Mouse (Mus musculus): Measurements from ENCODE around the gene Flvcr2. TPM values are rescaled to one million over a fixed set of nuclear protein-coding genes. Genes with fewer than 3 reads are reported as not detected.

Flvcr2 gene
- polyA plus RNA-seq, 1 experiment from 2014 or later = 1.9 TPM

DNA sequence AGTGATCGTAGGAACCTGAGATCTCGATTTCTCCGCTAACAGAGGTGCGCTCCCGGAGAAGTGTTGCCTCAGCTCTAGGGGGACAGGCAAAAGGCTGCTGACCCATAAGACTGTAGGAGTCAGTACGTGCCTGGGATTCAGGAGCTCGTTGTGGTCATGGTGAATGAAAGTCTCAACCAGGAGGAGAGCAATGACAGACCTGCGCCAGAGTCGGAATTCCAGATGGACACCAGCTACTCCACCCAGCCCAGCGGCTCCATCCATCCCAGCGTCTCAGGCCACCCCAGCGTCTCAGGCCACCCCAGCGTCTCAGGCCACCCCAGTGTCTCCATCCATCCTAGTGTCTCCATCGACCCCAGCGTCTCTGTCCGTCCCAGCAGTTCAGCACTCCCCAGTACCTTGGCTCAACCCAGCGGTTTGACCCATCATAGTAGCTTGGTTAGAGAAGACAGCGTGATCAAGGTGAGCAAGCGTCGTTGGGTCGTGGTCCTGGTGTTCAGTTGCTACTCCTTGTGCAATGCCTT lies 419 bp downstream of the Flvcr2 start:
- H3K9ac ChIP-seq = peak overlapping the region; percentile 52
- H3K4me3 ChIP-seq = peak overlapping the region; percentile 42
- no peaks in the 10 kb centered on the region for H3K36me3 ChIP-seq
- 0 out of 2 replicates have a peak, but pooled peaks have one; percentile 7 for ATAC-seq (ENCODE audit: insufficient number of reproducible peaks, insufficient read depth, low FRiP score, low TSS enrichment)
- WGBS = 19% methylated on average over 21 of the region's 21 CpGs
- H3K4me1 ChIP-seq = no peaks in the 10 kb centered on the region
- no peaks in the 10 kb centered on the region for H3K9me3 ChIP-seq
- peaks cover 8% of the 10 kb centered on the region; the same call in 1 of the 2 replicates for H3K27me3 ChIP-seq
- peak overlapping the region; percentile 76 for H3K4me2 ChIP-seq (replicated peaks)
- H3K27ac ChIP-seq = no peak overlapping the region

DNA sequence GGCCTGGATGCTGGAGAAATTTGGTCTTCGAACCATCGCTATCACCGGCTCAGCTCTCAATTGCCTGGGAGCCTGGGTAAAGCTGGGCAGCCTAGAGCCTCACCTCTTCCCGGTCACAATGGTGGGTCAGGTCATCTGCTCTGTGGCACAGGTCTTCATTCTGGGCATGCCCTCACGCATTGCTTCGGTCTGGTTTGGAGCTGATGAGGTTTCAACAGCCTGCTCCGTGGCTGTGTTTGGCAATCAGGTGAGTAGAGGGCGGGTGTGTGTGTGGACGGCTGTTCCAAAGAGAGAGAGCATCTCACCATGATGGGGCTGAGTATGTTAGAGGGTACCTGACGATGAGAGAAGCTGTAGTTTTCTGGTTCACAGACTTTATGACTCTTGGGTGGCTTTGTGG lies 1.0 kb downstream of the Flvcr2 start:
- no peak overlapping the region for H3K4me3 ChIP-seq
- H3K4me1 ChIP-seq = no peaks in the 10 kb centered on the region
- H3K36me3 ChIP-seq = no peaks in the 10 kb centered on the region
- H3K27ac ChIP-seq = no peak overlapping the region
- no peak overlapping the region for H3K9ac ChIP-seq
- no peak for ATAC-seq (ENCODE audit: insufficient number of reproducible peaks, insufficient read depth, low FRiP score, low TSS enrichment)
- peak overlapping the region; percentile 76 for H3K4me2 ChIP-seq (replicated peaks)
- no peaks in the 10 kb centered on the region for H3K9me3 ChIP-seq
- peaks cover 8% of the 10 kb centered on the region; the same call in 1 of the 2 replicates for H3K27me3 ChIP-seq
- WGBS = 89% methylated on average over 10 of the region's 10 CpGs

GRCm38 (mm10) chr12:85749861-85750260 lies 3.5 kb downstream of the Flvcr2 start:
- H3K4me2 ChIP-seq (replicated peaks) = no peak overlapping the region
- peaks cover 8% of the 10 kb centered on the region; the same call in 1 of the 2 replicates for H3K27me3 ChIP-seq
- no peak overlapping the region for H3K27ac ChIP-seq
- H3K9me3 ChIP-seq = no peaks in the 10 kb centered on the region
- H3K4me3 ChIP-seq = no peak overlapping the region
- no peaks in the 10 kb centered on the region for H3K4me1 ChIP-seq
- ATAC-seq (ENCODE audit: insufficient number of reproducible peaks, insufficient read depth, low FRiP score, low TSS enrichment) = no peak
- H3K9ac ChIP-seq = no peak overlapping the region
- WGBS = 89% methylated on average over 9 of the region's 9 CpGs
- no peaks in the 10 kb centered on the region for H3K36me3 ChIP-seq

DNA sequence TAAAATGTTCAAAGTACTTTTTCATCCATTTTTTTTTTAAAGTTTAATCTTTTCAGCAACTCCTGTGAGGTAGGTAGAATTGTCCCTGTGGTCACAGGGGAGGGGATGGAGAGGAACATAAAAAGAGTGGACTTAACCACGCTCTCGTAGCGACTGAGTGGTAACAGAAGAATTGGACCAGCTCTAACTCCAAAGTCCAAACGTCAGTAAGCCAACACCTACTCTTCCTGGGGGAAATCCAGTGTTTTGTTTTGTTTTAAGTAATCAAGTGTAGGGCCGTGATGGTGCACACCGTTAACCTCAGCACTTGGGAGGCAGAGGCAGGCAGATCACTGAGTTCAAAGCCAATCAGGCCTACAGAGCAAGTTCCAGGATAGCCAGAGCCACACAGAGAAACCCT lies 5.8 kb downstream of the Flvcr2 start:
- no peak for ATAC-seq (ENCODE audit: insufficient number of reproducible peaks, insufficient read depth, low FRiP score, low TSS enrichment)
- H3K27ac ChIP-seq = no peak overlapping the region

DNA sequence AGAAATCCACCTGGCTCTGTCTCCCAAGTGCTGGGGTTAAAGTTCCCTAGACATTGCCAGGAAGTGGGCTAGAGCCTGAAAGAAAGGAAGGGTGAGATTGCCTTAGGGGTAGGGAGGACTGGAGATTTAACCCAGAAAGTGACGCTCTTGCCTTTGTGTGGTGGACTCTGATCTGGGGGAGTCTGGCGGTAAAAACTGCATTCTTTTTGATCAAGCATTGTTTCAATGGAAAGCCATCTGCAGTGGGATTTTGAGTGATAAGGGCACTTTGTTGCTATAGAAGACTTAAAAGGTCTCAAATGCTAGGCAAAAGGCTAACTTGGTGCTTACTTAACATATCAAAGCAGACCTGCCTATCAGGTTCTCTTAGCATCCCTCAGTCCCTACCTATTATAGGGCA lies 6.9 kb downstream of the Flvcr2 start:
- Histone ChIP-seq H3K27ac (no peak overlapping the region), H3K4me2 (replicated peaks) (no peak overlapping the region), H3K36me3 (no peaks in the 10 kb centered on the region), H3K27me3 (no peaks in the 10 kb centered on the region), H3K4me1 (no peaks in the 10 kb centered on the region), H3K9me3 (no peaks in the 10 kb centered on the region), H3K9ac (no peak overlapping the region), H3K4me3 (no peak overlapping the region)
- WGBS = 34% methylated on average over 2 of the region's 2 CpGs
- ATAC-seq (ENCODE audit: insufficient number of reproducible peaks, insufficient read depth, low FRiP score, low TSS enrichment) = no peak

More for the DNA sequence above, 5.8 kb downstream of the Flvcr2 start:
- Histone ChIP-seq H3K9me3 (no peaks in the 10 kb centered on the region), H3K4me3 (no peak overlapping the region), H3K27me3 (peaks cover 5% of the 10 kb centered on the region; the same call in 1 of the 2 replicates), H3K36me3 (no peaks in the 10 kb centered on the region), H3K9ac (no peak overlapping the region), H3K4me1 (no peaks in the 10 kb centered on the region), H3K4me2 (replicated peaks) (no peak overlapping the region)
- 88% methylated on average over 6 of the region's 6 CpGs for WGBS

DNA sequence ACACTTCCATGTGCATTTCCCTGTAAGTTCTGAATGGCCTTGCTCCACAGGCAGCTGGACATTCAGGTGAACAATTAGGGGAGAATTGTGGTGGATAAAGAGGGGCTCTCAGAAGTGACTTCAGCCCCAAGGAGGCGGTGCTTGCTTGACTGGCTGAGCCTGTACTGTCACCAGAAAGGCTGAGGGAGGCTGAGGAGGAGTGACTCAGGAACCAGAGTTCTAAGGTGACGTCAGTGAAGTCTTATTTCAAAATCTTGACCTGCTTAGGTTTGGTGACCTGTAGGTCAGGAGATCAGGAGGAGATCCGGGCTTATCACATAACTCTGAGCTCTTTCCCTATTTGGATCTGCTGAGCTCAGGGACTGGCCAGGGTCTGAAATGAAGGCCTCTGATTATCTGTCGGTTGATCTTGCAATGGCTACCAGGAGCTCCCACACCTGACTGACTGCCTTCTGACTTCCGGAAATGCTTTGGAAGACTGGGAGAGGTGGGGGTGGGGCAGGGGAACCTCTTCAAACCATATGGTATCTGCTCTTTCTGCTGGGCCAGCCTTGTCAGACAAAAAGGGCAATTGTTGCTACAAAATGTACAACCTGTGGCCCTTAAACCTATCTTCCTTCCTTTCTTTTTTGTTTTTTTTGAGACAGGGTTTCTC lies 8.4 kb downstream of the Flvcr2 start:
- no peak overlapping the region for H3K4me2 ChIP-seq (replicated peaks)
- no peaks in the 10 kb centered on the region for H3K36me3 ChIP-seq
- H3K27me3 ChIP-seq = no peaks in the 10 kb centered on the region
- H3K9me3 ChIP-seq = no peaks in the 10 kb centered on the region
- H3K4me1 ChIP-seq = no peaks in the 10 kb centered on the region
- no peak overlapping the region for H3K9ac ChIP-seq
- 43% methylated on average over 5 of the region's 5 CpGs for WGBS
- no peak overlapping the region for H3K27ac ChIP-seq
- H3K4me3 ChIP-seq = no peak overlapping the region
- ATAC-seq (ENCODE audit: insufficient number of reproducible peaks, insufficient read depth, low FRiP score, low TSS enrichment) = no peak

GRCm38 (mm10) chr12:85756455-85756854 lies 10.1 kb downstream of the Flvcr2 start:
- no peak for ATAC-seq (ENCODE audit: insufficient number of reproducible peaks, insufficient read depth, low FRiP score, low TSS enrichment)
- WGBS = 77% methylated on average over 3 of the region's 3 CpGs
- Histone ChIP-seq H3K9me3 (no peaks in the 10 kb centered on the region), H3K4me2 (replicated peaks) (no peak overlapping the region), H3K36me3 (no peaks in the 10 kb centered on the region), H3K4me3 (no peak overlapping the region), H3K9ac (no peak overlapping the region), H3K4me1 (no peaks in the 10 kb centered on the region), H3K27ac (no peak overlapping the region), H3K27me3 (no peaks in the 10 kb centered on the region)

- Histone ChIP-seq H3K27me3 (no peaks in the 10 kb centered on the region), H3K4me2 (replicated peaks) (no peak overlapping the region), H3K4me1 (no peaks in the 10 kb centered on the region), H3K36me3 (no peaks in the 10 kb centered on the region), H3K27ac (no peak overlapping the region), H3K9ac (no peak overlapping the region), H3K4me3 (no peak overlapping the region), H3K9me3 (no peaks in the 10 kb centered on the region)
- ATAC-seq (ENCODE audit: insufficient number of reproducible peaks, insufficient read depth, low FRiP score, low TSS enrichment) = no peak
- 69% methylated on average over 3 of the region's 3 CpGs for WGBS
These were observed 10.7 kb downstream of the Flvcr2 start for GRCm38 (mm10) chr12:85757074-85757473.

- no peak overlapping the region for H3K4me2 ChIP-seq (replicated peaks)
- H3K9me3 ChIP-seq = no peaks in the 10 kb centered on the region
- no peak overlapping the region for H3K27ac ChIP-seq
- no peaks in the 10 kb centered on the region for H3K36me3 ChIP-seq
- H3K4me1 ChIP-seq = no peaks in the 10 kb centered on the region
- no peak overlapping the region for H3K9ac ChIP-seq
- 83% methylated on average over 8 of the region's 8 CpGs for WGBS
- H3K4me3 ChIP-seq = no peak overlapping the region
- H3K27me3 ChIP-seq = no peaks in the 10 kb centered on the region
- no peak for ATAC-seq (ENCODE audit: insufficient number of reproducible peaks, insufficient read depth, low FRiP score, low TSS enrichment)
These were observed 12.4 kb downstream of the Flvcr2 start for GRCm38 (mm10) chr12:85758741-85759140.

DNA sequence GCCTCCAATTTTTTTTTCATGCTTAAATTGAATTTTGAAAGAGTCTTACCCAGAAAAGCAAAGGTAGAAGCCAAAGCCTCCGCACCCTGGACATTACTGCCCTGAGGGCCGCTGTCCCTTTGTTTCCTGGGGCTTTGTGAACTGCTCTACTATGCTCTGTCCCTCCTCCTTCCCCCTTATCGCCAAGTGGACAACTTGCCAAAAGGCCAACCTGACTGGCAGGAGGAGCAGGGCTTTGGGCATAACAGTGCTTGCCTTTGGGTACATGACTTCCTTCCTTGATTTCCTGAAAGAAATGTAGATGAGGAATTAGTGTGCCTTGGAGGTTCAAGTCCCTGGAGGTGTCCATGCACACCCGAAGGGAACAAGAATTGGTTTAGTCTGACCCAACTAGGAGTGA lies 15.1 kb downstream of the Flvcr2 start:
- no peak overlapping the region for H3K27ac ChIP-seq
- no peaks in the 10 kb centered on the region for H3K4me1 ChIP-seq
- no peak overlapping the region for H3K4me2 ChIP-seq (replicated peaks)
- no peak for ATAC-seq (ENCODE audit: insufficient number of reproducible peaks, insufficient read depth, low FRiP score, low TSS enrichment)
- no peak overlapping the region for H3K9ac ChIP-seq
- no peaks in the 10 kb centered on the region for H3K36me3 ChIP-seq
- H3K4me3 ChIP-seq = no peak overlapping the region
- H3K9me3 ChIP-seq = no peaks in the 10 kb centered on the region
- H3K27me3 ChIP-seq = no peaks in the 10 kb centered on the region
- WGBS = 77% methylated on average over 4 of the region's 4 CpGs

- Histone ChIP-seq H3K27ac (no peak overlapping the region), H3K4me2 (replicated peaks) (no peak overlapping the region), H3K4me3 (no peak overlapping the region), H3K9me3 (no peaks in the 10 kb centered on the region), H3K36me3 (no peaks in the 10 kb centered on the region), H3K4me1 (no peaks in the 10 kb centered on the region), H3K27me3 (no peaks in the 10 kb centered on the region), H3K9ac (no peak overlapping the region)
- ATAC-seq (ENCODE audit: insufficient number of reproducible peaks, insufficient read depth, low FRiP score, low TSS enrichment) = no peak
- 74% methylated on average over 1 of the region's 1 CpGs for WGBS
These were observed 18.3 kb downstream of the Flvcr2 start for GRCm38 (mm10) chr12:85764686-85765085.

DNA sequence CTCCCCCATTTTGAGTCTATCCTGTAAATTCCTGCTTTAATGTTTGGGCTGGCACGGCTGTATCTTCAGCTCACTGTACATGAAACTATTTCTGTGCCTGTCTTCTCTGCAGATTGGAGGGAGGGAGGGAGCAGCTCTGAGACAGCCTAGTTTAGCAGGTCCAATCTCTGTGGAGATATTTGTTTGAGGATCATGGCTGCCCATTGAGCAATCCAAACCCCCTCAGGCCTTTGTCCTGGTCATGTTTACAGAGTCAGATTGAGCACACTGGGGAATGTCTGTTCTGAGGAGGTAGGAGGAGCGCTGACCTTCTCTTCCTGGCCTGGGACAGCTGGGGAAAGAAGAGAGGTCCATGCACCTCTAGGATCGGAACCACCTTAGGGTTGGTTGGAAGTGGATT lies 19.9 kb downstream of the Flvcr2 start:
- no peak overlapping the region for H3K9ac ChIP-seq
- WGBS = 80% methylated on average over 3 of the region's 3 CpGs
- H3K36me3 ChIP-seq = no peaks in the 10 kb centered on the region
- no peaks in the 10 kb centered on the region for H3K4me1 ChIP-seq
- no peak for ATAC-seq (ENCODE audit: insufficient number of reproducible peaks, insufficient read depth, low FRiP score, low TSS enrichment)
- H3K27ac ChIP-seq = no peak overlapping the region
- H3K4me2 ChIP-seq (replicated peaks) = no peak overlapping the region
- H3K4me3 ChIP-seq = no peak overlapping the region
- H3K27me3 ChIP-seq = no peaks in the 10 kb centered on the region
- no peaks in the 10 kb centered on the region for H3K9me3 ChIP-seq
